Mouse (Mus musculus) hindbrain, embryonic 11.5 days (tissue): ENCODE results near the gene Zbtb17. TPM values are rescaled to one million over a fixed set of nuclear protein-coding genes. Genes with fewer than 3 reads are reported as not detected.

Experiments used
- ATAC-seq: fragments of 200-750 bp; cut with Nextera tagmentation; 2 replicates; pipeline ENCODE4 v1.8.0; 2017; ENCODE audit warnings: mild to moderate bottlenecking, moderate TSS enrichment, moderate library complexity; ENCODE audit not compliant: low FRiP score
- DNase-seq: peaks from one replicate; pipeline ENCODE4 v3.0.0-alpha.2; 2015; ENCODE audit warnings: low spot score
- H3K27ac ChIP-seq: fragments of 300-500 bp; sonication (generic); 2 replicates; pipeline ENCODE4 v1.5.1; 2014; ENCODE audit warnings: mild to moderate bottlenecking, low read depth, low read length
- H3K27me3 ChIP-seq: fragments of 300-500 bp; sonication (generic); 2 replicates; pipeline ENCODE4 v1.6.1; 2014; ENCODE audit warnings: mild to moderate bottlenecking, low read length, moderate library complexity, mixed read lengths; ENCODE audit not compliant: control insufficient read depth, insufficient read depth
- H3K36me3 ChIP-seq: fragments of 300-500 bp; sonication (generic); 2 replicates; pipeline ENCODE4 v1.6.1; 2014; ENCODE audit warnings: mild to moderate bottlenecking, low read length, moderate library complexity, mixed read lengths; ENCODE audit not compliant: control insufficient read depth, insufficient read depth
- H3K4me1 ChIP-seq: fragments of 300-500 bp; sonication (generic); replicated peaks from 2 replicates; pipeline ENCODE4 v1.6.1; 2014; ENCODE audit warnings: low read length, mixed read lengths; ENCODE audit not compliant: control insufficient read depth, insufficient read depth
- H3K4me2 ChIP-seq: fragments of 300-500 bp; sonication (generic); replicated peaks from 2 replicates; pipeline ENCODE4 v1.6.1; 2014; ENCODE audit warnings: mild to moderate bottlenecking, low read depth, low read length
- H3K4me3 ChIP-seq: fragments of 300-500 bp; sonication (generic); 2 replicates; pipeline ENCODE4 v1.5.1; 2014; ENCODE audit warnings: low read depth, low read length
- H3K9ac ChIP-seq: fragments of 300-500 bp; sonication (generic); 2 replicates; pipeline ENCODE4 v1.6.1; 2014; ENCODE audit warnings: low read depth, low read length
- H3K9me3 ChIP-seq: fragments of 300-500 bp; sonication (generic); 2 replicates; pipeline ENCODE4 v1.6.1; 2016; ENCODE audit warnings: low read length; ENCODE audit not compliant: control insufficient read depth
- WGBS: fragments of 180-500 bp; shearing (Covaris S2); extraction: QIAGEN DNeasy Blood & Tissue Kit; methylation state at CpG from one replicate; pipeline ENCODE4 v1.1.7; 2014; 5-methylcytosine and 5-hydroxymethylcytosine counted together
- polyA plus RNA-seq: library from polyadenylated mRNA; unstranded; fragments of >200 nt; fragmentation: Nextera tagmentation; extraction: Ambion mirVana; gene quantifications from 2 replicates; pipeline ENCODE4 v1.2.1, GENCODE M21; 2014

Gene Zbtb17
- polyA plus RNA-seq, 1 experiment from 2014 or later = 38.9 TPM

DNA sequence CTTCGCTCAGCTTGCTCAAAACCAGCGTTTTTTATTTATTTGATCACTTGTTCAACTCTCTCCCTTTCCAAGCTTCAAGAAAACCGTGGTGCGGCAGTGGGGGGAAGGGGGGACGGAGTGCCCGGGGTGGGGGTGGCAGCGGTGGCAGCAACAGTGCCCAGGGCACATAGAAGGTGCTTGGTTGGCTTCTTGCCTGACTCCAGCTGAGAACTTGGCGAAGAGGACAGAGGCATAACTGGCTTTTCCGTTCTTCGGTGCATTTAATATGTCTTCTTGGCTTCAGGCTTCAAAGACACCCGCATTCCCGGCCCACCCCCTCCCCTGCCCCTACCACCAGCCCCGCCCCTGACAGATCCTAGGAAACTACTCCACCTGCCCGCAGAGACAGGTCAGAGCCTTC lies 11.8 kb upstream of the Zbtb17 start:
- no peaks in the 10 kb centered on the region for H3K27me3 ChIP-seq
- no peak overlapping the region for H3K27ac ChIP-seq
- H3K9me3 ChIP-seq = no peaks in the 10 kb centered on the region
- H3K4me3 ChIP-seq = no peak overlapping the region
- no peak overlapping the region for H3K4me2 ChIP-seq
- DNase-seq = no peak
- ATAC-seq = no peak
- H3K9ac ChIP-seq = no peak overlapping the region
- no peaks in the 10 kb centered on the region for H3K36me3 ChIP-seq
- no peaks in the 10 kb centered on the region for H3K4me1 ChIP-seq
- 74% methylated on average over 14 of the region's 14 CpGs for WGBS

DNA sequence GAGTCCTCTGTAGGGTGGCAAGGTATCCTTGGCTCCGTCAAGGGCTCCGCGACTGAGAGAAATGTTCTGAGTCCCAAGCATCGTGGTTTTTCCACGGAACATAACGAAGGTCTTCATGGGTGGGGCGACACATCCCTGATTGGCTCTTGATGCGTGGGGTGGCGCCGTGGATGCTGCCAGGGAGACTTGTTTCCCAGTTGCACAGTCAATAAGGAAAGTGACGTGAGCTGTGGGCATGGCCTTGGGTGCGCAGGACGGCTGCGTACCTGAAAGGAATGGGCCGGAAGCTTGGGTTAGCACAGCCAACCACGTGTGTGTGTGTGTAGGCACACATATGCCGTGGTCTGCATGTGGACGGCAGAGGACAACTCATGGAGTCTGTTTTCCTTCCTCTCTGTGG lies 11.3 kb upstream of the Zbtb17 start:
- Histone ChIP-seq H3K4me1 (no peaks in the 10 kb centered on the region), H3K36me3 (no peaks in the 10 kb centered on the region), H3K9ac (no peak overlapping the region), H3K27ac (no peak overlapping the region), H3K4me2 (no peak overlapping the region), H3K4me3 (no peak overlapping the region), H3K9me3 (no peaks in the 10 kb centered on the region), H3K27me3 (no peaks in the 10 kb centered on the region)
- 83% methylated on average over 18 of the region's 18 CpGs for WGBS
- no peak for ATAC-seq
- DNase-seq = no peak

DNA sequence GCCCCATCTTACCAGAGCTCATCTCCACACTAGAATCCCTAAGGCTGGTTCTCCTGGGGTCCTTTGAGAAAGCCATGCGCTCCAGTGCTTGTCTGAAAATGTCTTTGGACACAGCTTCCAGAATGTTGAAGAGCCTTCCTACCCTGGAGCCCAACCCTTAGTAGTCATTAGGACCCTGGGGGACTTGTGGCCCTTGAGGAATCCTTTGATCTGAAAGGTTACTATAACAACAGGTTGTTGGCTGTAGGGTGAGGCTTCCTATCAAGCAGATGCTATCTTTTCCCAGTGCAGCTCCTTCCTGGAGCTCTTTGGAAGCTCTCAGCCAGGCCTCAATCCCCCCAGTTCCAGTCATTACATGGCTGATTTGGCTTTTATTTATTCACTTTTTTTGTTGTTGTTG lies 8.5 kb upstream of the Zbtb17 start, which contains the start of gene Srarp:
TSS of gene Srarp (minus strand) at position 132 of the 400 bp plus-strand sequence.
- 96% methylated on average over 1 of the region's 1 CpGs for WGBS
- Histone ChIP-seq H3K27ac (no peak within 1 kb of the TSS), H3K9ac (no peak within 1 kb of the TSS), H3K36me3 (no peaks in the 10 kb centered on the region), H3K4me1 (no peaks in the 10 kb centered on the region), H3K4me2 (no peak within 1 kb of the TSS), H3K4me3 (no peak within 1 kb of the TSS), H3K9me3 (no peaks in the 10 kb centered on the region), H3K27me3 (no peaks in the 10 kb centered on the region)
- DNase-seq (no peak), ATAC-seq (no peak)

DNA sequence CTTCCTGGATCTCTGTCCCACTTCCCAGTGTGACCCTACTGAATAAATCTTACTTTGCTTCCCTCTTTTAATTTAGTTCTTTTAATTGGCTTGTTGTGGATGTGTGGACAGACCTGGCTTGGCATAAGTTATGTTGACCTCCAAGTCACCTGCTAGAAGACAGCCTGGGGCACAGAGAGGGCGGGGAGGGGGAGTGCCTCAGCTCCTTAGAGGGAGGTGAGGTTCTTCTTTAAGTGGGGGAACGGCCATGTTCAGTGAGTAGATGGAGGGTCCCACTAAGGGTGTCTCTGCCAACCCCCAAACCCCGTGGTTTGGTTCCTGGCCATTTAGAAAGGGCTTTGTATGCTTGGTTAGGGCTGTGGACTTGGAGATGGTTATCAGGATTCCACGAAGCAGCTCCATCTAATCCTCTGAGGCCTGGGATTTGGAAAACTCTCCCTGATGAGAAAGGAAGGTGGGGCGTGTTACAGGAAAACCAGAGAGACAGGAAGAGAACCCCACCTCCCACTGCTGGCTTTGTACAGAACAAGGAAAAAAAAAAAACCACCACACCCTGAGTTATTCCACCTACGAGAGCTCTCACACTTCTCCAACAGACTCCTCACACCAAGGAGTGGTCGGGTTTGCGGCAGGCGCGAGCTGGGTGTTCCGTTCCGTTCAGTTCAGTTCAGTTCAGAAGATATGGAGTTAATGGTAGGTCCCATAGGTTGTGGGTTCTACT lies 5.2 kb upstream of the Zbtb17 start:
- Histone ChIP-seq H3K4me1 (no peaks in the 10 kb centered on the region), H3K27ac (no peak overlapping the region), H3K36me3 (no peaks in the 10 kb centered on the region), H3K4me2 (no peak overlapping the region), H3K4me3 (no peak overlapping the region), H3K9ac (no peak overlapping the region), H3K27me3 (no peaks in the 10 kb centered on the region), H3K9me3 (no peaks in the 10 kb centered on the region)
- 84% methylated on average over 12 of the region's 12 CpGs for WGBS
- DNase-seq (no peak), ATAC-seq (no peak)

DNA sequence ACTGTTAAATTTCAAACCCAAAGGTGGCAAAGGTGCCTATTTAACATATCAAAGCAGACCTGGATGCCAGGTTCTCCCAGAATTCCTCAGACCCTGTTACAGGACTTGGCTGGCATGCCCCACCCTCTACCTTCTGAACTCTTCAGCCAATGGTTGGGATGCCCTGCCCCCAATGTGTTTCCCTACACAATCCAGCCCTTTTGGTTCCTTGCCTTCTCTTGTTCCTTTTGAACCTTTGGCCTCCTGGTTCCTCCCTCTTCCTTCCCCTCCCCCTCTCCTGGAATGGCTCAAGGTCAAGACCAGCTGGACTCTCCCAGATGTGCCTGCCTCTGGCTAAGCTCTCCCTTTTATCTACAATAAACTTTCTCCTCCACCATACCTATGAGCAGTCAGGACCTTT lies 3.6 kb upstream of the Zbtb17 start:
- no peaks in the 10 kb centered on the region for H3K9me3 ChIP-seq
- no peak overlapping the region for H3K4me2 ChIP-seq
- no peaks in the 10 kb centered on the region for H3K27me3 ChIP-seq
- no peak overlapping the region for H3K4me3 ChIP-seq
- H3K4me1 ChIP-seq = peaks cover 4% of the 10 kb centered on the region
- H3K27ac ChIP-seq = no peak overlapping the region
- H3K9ac ChIP-seq = no peak overlapping the region
- DNase-seq (no peak), ATAC-seq (no peak)
- H3K36me3 ChIP-seq = no peaks in the 10 kb centered on the region

DNA sequence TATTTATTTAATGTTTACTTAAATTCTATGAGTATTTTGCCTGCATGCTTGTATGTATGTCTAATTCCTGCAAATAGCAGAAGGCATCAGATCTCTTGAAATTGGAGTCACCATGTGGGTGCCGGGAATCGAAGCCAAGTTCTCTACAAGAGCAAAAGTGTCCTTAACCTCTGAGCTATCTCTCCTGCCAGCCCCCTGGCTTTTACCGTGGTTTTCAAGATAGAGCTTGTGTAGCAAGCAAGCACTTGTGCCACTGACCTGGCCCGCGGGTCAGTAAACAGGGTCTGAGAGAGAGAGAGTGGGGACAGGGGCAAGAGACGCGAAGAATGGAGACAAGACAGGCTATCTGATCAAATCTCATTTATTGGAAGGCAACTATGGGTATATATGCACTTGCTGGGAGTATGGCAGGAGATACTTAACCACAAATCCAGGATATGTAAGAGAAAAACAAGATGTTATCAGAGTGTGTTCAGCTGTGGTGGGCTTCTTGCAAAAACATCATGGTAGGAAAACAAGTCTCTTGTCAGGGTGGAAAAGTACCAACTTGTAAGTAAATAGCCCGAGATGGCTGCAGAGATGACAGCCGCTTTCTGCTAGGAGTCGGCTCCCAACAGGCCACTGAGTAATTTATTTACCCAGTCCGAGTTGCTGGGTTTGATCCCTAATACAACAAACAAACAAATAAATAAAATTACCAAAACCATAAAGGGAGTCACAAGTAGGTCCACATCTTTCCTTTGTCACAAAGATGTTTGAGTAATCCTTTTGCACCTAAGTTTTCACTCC lies 619 bp upstream of the Zbtb17 start:
- DNase-seq (no peak), ATAC-seq (peak; percentile 2; the same call in 1 of the 2 replicates)
- Histone ChIP-seq H3K27me3 (no peaks in the 10 kb centered on the region), H3K4me1 (peaks cover 4% of the 10 kb centered on the region), H3K4me3 (peak overlapping the region; percentile 78), H3K27ac (no peak overlapping the region), H3K9ac (peak overlapping the region; percentile 85; the same call in 1 of the 2 replicates), H3K36me3 (peaks cover 4% of the 10 kb centered on the region; the same call in 1 of the 2 replicates), H3K9me3 (no peaks in the 10 kb centered on the region), H3K4me2 (peak overlapping the region; percentile 36)
- 54% methylated on average over 11 of the region's 11 CpGs for WGBS

DNA sequence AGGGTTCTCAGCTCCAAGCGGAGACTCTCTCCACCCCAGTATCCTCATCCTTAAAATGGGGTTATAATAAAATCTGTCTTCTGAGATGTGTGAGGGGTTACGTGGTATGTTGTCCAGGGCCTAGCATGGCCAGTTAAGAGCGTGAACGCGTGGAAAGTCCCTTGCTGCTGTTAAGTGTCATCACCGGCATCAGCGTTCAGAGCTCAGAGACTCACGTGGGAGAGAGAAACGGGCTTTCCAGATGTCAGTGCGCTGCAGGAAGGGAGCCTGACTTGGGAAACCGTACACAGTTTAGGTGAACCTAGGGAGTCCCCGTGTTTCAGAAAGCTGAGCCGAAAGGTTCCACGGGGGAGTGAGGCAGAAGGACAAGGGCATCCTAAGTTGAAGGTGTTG lies 870 bp downstream of the Zbtb17 start:
- Histone ChIP-seq H3K9ac (peak overlapping the region; percentile 85), H3K36me3 (peaks cover 4% of the 10 kb centered on the region; the same call in 1 of the 2 replicates), H3K27me3 (no peaks in the 10 kb centered on the region), H3K27ac (no peak overlapping the region), H3K4me2 (peak overlapping the region; percentile 60), H3K4me3 (peak overlapping the region; percentile 78), H3K4me1 (peaks cover 4% of the 10 kb centered on the region), H3K9me3 (no peaks in the 10 kb centered on the region)
- ATAC-seq (no peak), DNase-seq (no peak)
- 16% methylated on average over 14 of the region's 14 CpGs for WGBS

DNA sequence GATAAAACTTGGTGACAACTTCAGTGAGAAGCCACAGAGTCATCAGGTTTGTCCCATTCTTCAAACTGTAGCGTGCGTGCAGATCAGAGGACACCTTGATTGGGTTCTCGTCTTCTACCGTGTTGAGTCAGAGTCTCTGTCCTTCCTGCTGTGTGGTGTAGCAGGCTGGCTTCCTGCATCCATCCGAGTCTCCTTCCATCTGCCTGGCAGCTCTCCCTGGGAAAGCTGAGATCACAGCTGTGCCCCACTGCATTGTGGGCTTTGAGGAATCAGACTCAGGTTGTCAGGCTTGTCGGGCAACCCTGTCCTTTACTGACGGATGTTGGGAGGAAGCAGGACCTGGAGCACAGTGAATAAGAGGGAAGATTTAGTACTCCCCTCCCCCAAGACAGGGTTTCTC lies 1.8 kb downstream of the Zbtb17 start:
- no peak for DNase-seq
- no peak for ATAC-seq
- H3K36me3 ChIP-seq = peaks cover 4% of the 10 kb centered on the region; the same call in 1 of the 2 replicates
- no peak overlapping the region for H3K4me3 ChIP-seq
- H3K27me3 ChIP-seq = no peaks in the 10 kb centered on the region
- H3K4me2 ChIP-seq = no peak overlapping the region
- no peak overlapping the region for H3K27ac ChIP-seq
- H3K9ac ChIP-seq = no peak overlapping the region
- 75% methylated on average over 7 of the region's 7 CpGs for WGBS
- no peaks in the 10 kb centered on the region for H3K9me3 ChIP-seq
- H3K4me1 ChIP-seq = peaks cover 4% of the 10 kb centered on the region
